Mouse (Mus musculus) forebrain, embryonic 14.5 days (tissue): ENCODE data around the gene Pnrc2. TPM values are rescaled to one million over a fixed set of nuclear protein-coding genes. Genes with fewer than 3 reads are reported as not detected.

ENCODE experiments used
- ATAC-seq: fragments of 200-750 bp; cut with Nextera tagmentation; 2 replicates; pipeline ENCODE4 v1.8.0; 2017; ENCODE audit warnings: mild to moderate bottlenecking, moderate library complexity
- DNase-seq: peaks from one replicate; pipeline ENCODE4 v3.0.0-alpha.2; 2015; ENCODE audit warnings: low spot score
- H3K27ac ChIP-seq: fragments of 300-500 bp; sonication (generic); 2 replicates; pipeline ENCODE4 v1.5.1; 2014; ENCODE audit warnings: low read depth, mild to moderate bottlenecking, control low read depth, low read length, moderate library complexity
- H3K27me3 ChIP-seq: fragments of 300-500 bp; sonication (generic); replicated peaks from 2 replicates; pipeline ENCODE4 v1.6.1; 2014; ENCODE audit warnings: low read length, control low read depth, mixed read lengths; ENCODE audit not compliant: control insufficient read depth, insufficient read depth
- H3K36me3 ChIP-seq: fragments of 300-500 bp; sonication (generic); 2 replicates; pipeline ENCODE4 v1.6.1; 2014; ENCODE audit warnings: low read length, control low read depth; ENCODE audit not compliant: control insufficient read depth, insufficient read depth
- H3K4me1 ChIP-seq: fragments of 300-500 bp; sonication (generic); 2 replicates; pipeline ENCODE4 v1.6.1; 2014; ENCODE audit warnings: antibody characterized with exemption, low read length, control low read depth; ENCODE audit not compliant: control insufficient read depth, insufficient read depth
- H3K4me2 ChIP-seq: fragments of 300-500 bp; sonication (generic); 2 replicates; pipeline ENCODE4 v1.6.1; 2014; ENCODE audit warnings: mild to moderate bottlenecking, control low read depth, low read length
- H3K4me3 ChIP-seq: fragments of 300-500 bp; sonication (generic); 2 replicates; pipeline ENCODE4 v1.5.1; 2014; ENCODE audit warnings: low read depth, low read length, control low read depth
- H3K9ac ChIP-seq: fragments of 300-500 bp; sonication (generic); 2 replicates; pipeline ENCODE4 v1.6.1; 2014; ENCODE audit warnings: mild to moderate bottlenecking, low read length, control low read depth, moderate library complexity
- H3K9me3 ChIP-seq: fragments of 300-500 bp; sonication (generic); replicated peaks from 2 replicates; pipeline ENCODE4 v1.6.1; 2016; ENCODE audit warnings: low read length, control low read depth, mixed read lengths; ENCODE audit not compliant: control insufficient read depth
- WGBS: fragments of 180-500 bp; shearing (Covaris S2); extraction: QIAGEN DNeasy Blood & Tissue Kit; methylation state at CpG from one replicate; pipeline ENCODE4 v1.1.7; 2014; 5-methylcytosine and 5-hydroxymethylcytosine counted together
- polyA plus RNA-seq: library from polyadenylated mRNA; unstranded; fragments of >200 nt; fragmentation: Nextera tagmentation; extraction: Ambion mirVana; gene quantifications from 2 replicates; pipeline ENCODE4 v1.2.1, GENCODE M21; 2014

Pnrc2 gene
- polyA plus RNA-seq, 1 experiment from 2014 or later = 165 TPM

- H3K27me3 ChIP-seq = no peaks in the 10 kb centered on the region
- no peak overlapping the region for H3K4me3 ChIP-seq
- H3K27ac ChIP-seq = no peak overlapping the region
- no peak for ATAC-seq
- H3K4me2 ChIP-seq = peak overlapping the region; percentile 42
- 1% methylated on average over 9 of the region's 9 CpGs for WGBS
- DNase-seq = no peak
- H3K4me1 ChIP-seq = peaks cover 33% of the 10 kb centered on the region
- peak overlapping the region; percentile 55; the same call in 1 of the 2 replicates for H3K9ac ChIP-seq
- peaks cover 10% of the 10 kb centered on the region for H3K36me3 ChIP-seq
- H3K9me3 ChIP-seq = no peaks in the 10 kb centered on the region
These were observed 2.4 kb upstream of the Pnrc2 start for GRCm38 (mm10) chr4:135875991-135876582.

- H3K27ac ChIP-seq = no peak overlapping the region
- no peaks in the 10 kb centered on the region for H3K9me3 ChIP-seq
- no peak overlapping the region for H3K9ac ChIP-seq
These were observed 1.9 kb upstream of the Pnrc2 start for GRCm38 (mm10) chr4:135875546-135875945.

GRCm38 (mm10) chr4:135874564-135875535 is 1.2 kb upstream of the Pnrc2 start:
- WGBS = 86% methylated on average over 10 of the region's 10 CpGs
- Histone ChIP-seq H3K4me2 (peak overlapping the region; percentile 81; the same call in 1 of the 2 replicates), H3K36me3 (peaks cover 16% of the 10 kb centered on the region), H3K9ac (peak overlapping the region; percentile 95; the same call in 1 of the 2 replicates), H3K4me1 (peaks cover 40% of the 10 kb centered on the region), H3K4me3 (no peak overlapping the region), H3K27ac (peak overlapping the region; percentile 99; the same call in 1 of the 2 replicates), H3K9me3 (no peaks in the 10 kb centered on the region), H3K27me3 (no peaks in the 10 kb centered on the region)
- no peak for DNase-seq
- no peak for ATAC-seq

More at GRCm38 (mm10) chr4:135875546-135875945, 1.9 kb upstream of the Pnrc2 start:
- ATAC-seq = no peak
- peaks cover 13% of the 10 kb centered on the region for H3K36me3 ChIP-seq
- no peak for DNase-seq
- H3K4me3 ChIP-seq = no peak overlapping the region
- H3K4me2 ChIP-seq = no peak overlapping the region
- H3K4me1 ChIP-seq = peaks cover 37% of the 10 kb centered on the region
- H3K27me3 ChIP-seq = no peaks in the 10 kb centered on the region
- 32% methylated on average over 7 of the region's 7 CpGs for WGBS

GRCm38 (mm10) chr4:135872589-135873391 is 860 bp downstream of the Pnrc2 start:
- ATAC-seq = no peak
- Histone ChIP-seq H3K27me3 (no peaks in the 10 kb centered on the region), H3K4me2 (peak overlapping the region; percentile 81), H3K36me3 (peaks cover 25% of the 10 kb centered on the region), H3K9ac (peak overlapping the region; percentile 95), H3K4me3 (peak overlapping the region; percentile 64), H3K9me3 (no peaks in the 10 kb centered on the region), H3K27ac (peak overlapping the region; percentile 99), H3K4me1 (peaks cover 40% of the 10 kb centered on the region)
- no peak for DNase-seq
- 7% methylated on average over 17 of the region's 17 CpGs for WGBS

GRCm38 (mm10) chr4:135872015-135872414 is 1.6 kb downstream of the Pnrc2 start:
- H3K9me3 ChIP-seq = no peaks in the 10 kb centered on the region
- peaks cover 25% of the 10 kb centered on the region for H3K36me3 ChIP-seq
- H3K27ac ChIP-seq = no peak overlapping the region
- WGBS = 50% methylated on average over 3 of the region's 3 CpGs
- peak overlapping the region; percentile 64 for H3K4me3 ChIP-seq
- no peak for ATAC-seq
- H3K4me2 ChIP-seq = peak overlapping the region; percentile 81
- peak overlapping the region; percentile 95 for H3K9ac ChIP-seq
- peaks cover 40% of the 10 kb centered on the region for H3K4me1 ChIP-seq
- no peaks in the 10 kb centered on the region for H3K27me3 ChIP-seq
- no peak for DNase-seq

- no peak for DNase-seq
- H3K4me1 ChIP-seq = peaks cover 27% of the 10 kb centered on the region
- peaks cover 30% of the 10 kb centered on the region for H3K36me3 ChIP-seq
- H3K9me3 ChIP-seq = no peaks in the 10 kb centered on the region
- no peak overlapping the region for H3K27ac ChIP-seq
- 38% methylated on average over 2 of the region's 2 CpGs for WGBS
- peak overlapping the region; percentile 35 for H3K4me2 ChIP-seq
- no peak for ATAC-seq
- H3K27me3 ChIP-seq = no peaks in the 10 kb centered on the region
- peak overlapping the region; percentile 5; the same call in 1 of the 2 replicates for H3K4me3 ChIP-seq
- peak overlapping the region; percentile 35; the same call in 1 of the 2 replicates for H3K9ac ChIP-seq
These were observed 3.2 kb downstream of the Pnrc2 start for GRCm38 (mm10) chr4:135870227-135871023.

- Histone ChIP-seq H3K27me3 (no peaks in the 10 kb centered on the region), H3K4me1 (peaks cover 17% of the 10 kb centered on the region), H3K9me3 (no peaks in the 10 kb centered on the region), H3K36me3 (peaks cover 30% of the 10 kb centered on the region), H3K4me3 (no peak overlapping the region), H3K27ac (no peak overlapping the region), H3K9ac (no peak overlapping the region), H3K4me2 (no peak overlapping the region)
- ATAC-seq = no peak
- WGBS = 58% methylated on average over 2 of the region's 2 CpGs
- DNase-seq = no peak
These were observed 4.7 kb downstream of the Pnrc2 start for GRCm38 (mm10) chr4:135868996-135869395.
